Mouse (Mus musculus): ENCODE data around the gene Elovl1. TPM values are rescaled to one million over a fixed set of nuclear protein-coding genes. Genes with fewer than 3 reads are reported as not detected.

Gene Elovl1
- polyA plus RNA-seq, 1 experiment from 2014 or later: 208 TPM

- no peak overlapping the region for H3K4me3 ChIP-seq (ENCODE audit: inconsistent target)
- H3K27ac ChIP-seq: no peak overlapping the region
- peaks cover 85% of the 10 kb centered on the region for H3K36me3 ChIP-seq (ENCODE audit: inconsistent target)
- 86% methylated on average over 2 of the region's 2 CpGs for WGBS (ENCODE audit: missing documents)
- H3K79me2 ChIP-seq (ENCODE audit: inconsistent target): peaks cover 5% of the 10 kb centered on the region
Measured at GRCm38 (mm10) chr4:118415779-118416178, 12.1 kb upstream of the Elovl1 start.

GRCm38 (mm10) chr4:118416329-118416728, 11.6 kb upstream of the Elovl1 start:
- WGBS (ENCODE audit: missing documents): 93% methylated on average over 5 of the region's 5 CpGs
- no peak overlapping the region for H3K27ac ChIP-seq
- no peak overlapping the region for H3K4me3 ChIP-seq (ENCODE audit: inconsistent target)
- no peaks in the 10 kb centered on the region for H3K79me2 ChIP-seq (ENCODE audit: inconsistent target)
- H3K36me3 ChIP-seq (ENCODE audit: inconsistent target): peaks cover 86% of the 10 kb centered on the region

- Histone ChIP-seq H3K27ac (no peak overlapping the region), H3K36me3 (ENCODE audit: inconsistent target) (peaks cover 86% of the 10 kb centered on the region), H3K79me2 (ENCODE audit: inconsistent target) (no peaks in the 10 kb centered on the region), H3K4me3 (ENCODE audit: inconsistent target) (no peak overlapping the region)
- 57% methylated on average over 13 of the region's 13 CpGs for WGBS (ENCODE audit: missing documents)
Measured at GRCm38 (mm10) chr4:118417112-118417797, 10.6 kb upstream of the Elovl1 start.

GRCm38 (mm10) chr4:118421384-118421783, 6.5 kb upstream of the Elovl1 start:
- WGBS (ENCODE audit: missing documents): 83% methylated on average over 1 of the region's 3 CpGs
- no peaks in the 10 kb centered on the region for H3K79me2 ChIP-seq (ENCODE audit: inconsistent target)
- no peak overlapping the region for H3K4me3 ChIP-seq (ENCODE audit: inconsistent target)
- H3K36me3 ChIP-seq (ENCODE audit: inconsistent target): peaks cover 56% of the 10 kb centered on the region
- H3K27ac ChIP-seq: no peak overlapping the region

- peaks cover 38% of the 10 kb centered on the region for H3K36me3 ChIP-seq (ENCODE audit: inconsistent target)
- WGBS (ENCODE audit: missing documents): 100% methylated on average over 4 of the region's 4 CpGs
- H3K79me2 ChIP-seq (ENCODE audit: inconsistent target): peaks cover 17% of the 10 kb centered on the region
- no peak overlapping the region for H3K27ac ChIP-seq
- H3K4me3 ChIP-seq (ENCODE audit: inconsistent target): no peak overlapping the region
Measured at GRCm38 (mm10) chr4:118424541-118425160, 3.2 kb upstream of the Elovl1 start.

GRCm38 (mm10) chr4:118425374-118425773, 2.5 kb upstream of the Elovl1 start:
- H3K27ac ChIP-seq: no peak overlapping the region
- H3K79me2 ChIP-seq (ENCODE audit: inconsistent target): peaks cover 24% of the 10 kb centered on the region
- no peak overlapping the region for H3K4me3 ChIP-seq (ENCODE audit: inconsistent target)
- WGBS (ENCODE audit: missing documents): 93% methylated on average over 1 of the region's 1 CpGs
- H3K36me3 ChIP-seq (ENCODE audit: inconsistent target): peaks cover 34% of the 10 kb centered on the region

GRCm38 (mm10) chr4:118427415-118427767, 502 bp upstream of the Elovl1 start:
- Histone ChIP-seq H3K36me3 (ENCODE audit: inconsistent target) (peaks cover 36% of the 10 kb centered on the region), H3K27ac (peak overlapping the region; percentile 68), H3K79me2 (ENCODE audit: inconsistent target) (peaks cover 37% of the 10 kb centered on the region), H3K4me3 (ENCODE audit: inconsistent target) (peak overlapping the region; percentile 49)
- 11% methylated on average over 5 of the region's 5 CpGs for WGBS (ENCODE audit: missing documents)

- 35% methylated on average over 15 of the region's 15 CpGs for WGBS (ENCODE audit: missing documents)
- H3K36me3 ChIP-seq (ENCODE audit: inconsistent target): peaks cover 38% of the 10 kb centered on the region
- H3K27ac ChIP-seq: peak overlapping the region; percentile 90
- peaks cover 37% of the 10 kb centered on the region for H3K79me2 ChIP-seq (ENCODE audit: inconsistent target)
- H3K4me3 ChIP-seq (ENCODE audit: inconsistent target): peak overlapping the region; percentile 89
Measured at GRCm38 (mm10) chr4:118428531-118429214, 780 bp downstream of the Elovl1 start.

- Histone ChIP-seq H3K36me3 (ENCODE audit: inconsistent target) (peaks cover 31% of the 10 kb centered on the region), H3K27ac (peak overlapping the region; percentile 90), H3K4me3 (ENCODE audit: inconsistent target) (peak overlapping the region; percentile 89), H3K79me2 (ENCODE audit: inconsistent target) (peaks cover 37% of the 10 kb centered on the region)
- 59% methylated on average over 7 of the region's 7 CpGs for WGBS (ENCODE audit: missing documents)
Measured at GRCm38 (mm10) chr4:118429215-118429895, 1.5 kb downstream of the Elovl1 start.

- peaks cover 57% of the 10 kb centered on the region for H3K79me2 ChIP-seq (ENCODE audit: inconsistent target)
- H3K4me3 ChIP-seq (ENCODE audit: inconsistent target): no peak overlapping the region
- WGBS (ENCODE audit: missing documents): 94% methylated on average over 8 of the region's 8 CpGs
- peaks cover 31% of the 10 kb centered on the region for H3K36me3 ChIP-seq (ENCODE audit: inconsistent target)
- H3K27ac ChIP-seq: no peak overlapping the region
Measured at GRCm38 (mm10) chr4:118432332-118432731, 4.4 kb downstream of the Elovl1 start.

GRCm38 (mm10) chr4:118436820-118437603, 9.1 kb downstream of the Elovl1 start, which contains the start of gene Cdc20:
Gene Cdc20 (minus strand): TSS chr4:118437352.
- Histone ChIP-seq H3K27ac (peak within 1 kb of the TSS; percentile 56), H3K79me2 (ENCODE audit: inconsistent target) (peaks cover 20% of the 10 kb centered on the region), H3K4me3 (ENCODE audit: inconsistent target) (peak within 1 kb of the TSS; percentile 45), H3K36me3 (ENCODE audit: inconsistent target) (peaks cover 11% of the 10 kb centered on the region)
- WGBS (ENCODE audit: missing documents): under 1% methylated on average over 62 of the region's 67 CpGs

GRCm38 (mm10) chr4:118437829-118438253, 9.9 kb downstream of the Elovl1 start:
- H3K79me2 ChIP-seq (ENCODE audit: inconsistent target): peaks cover 20% of the 10 kb centered on the region
- whole genome bisulfite sequencing (ENCODE audit: missing documents): 20% methylated on average over 11 of the region's 12 CpGs
- peak overlapping the region; percentile 56 for H3K27ac ChIP-seq
- H3K36me3 ChIP-seq (ENCODE audit: inconsistent target): peaks cover 2% of the 10 kb centered on the region
- peak overlapping the region; percentile 45 for H3K4me3 ChIP-seq (ENCODE audit: inconsistent target)

- H3K36me3 ChIP-seq (ENCODE audit: inconsistent target): no peaks in the 10 kb centered on the region
- WGBS (ENCODE audit: missing documents): 92% methylated on average over 10 of the region's 10 CpGs
- no peak overlapping the region for H3K27ac ChIP-seq
Measured at GRCm38 (mm10) chr4:118445088-118445487, 17.2 kb downstream of the Elovl1 start.

More at GRCm38 (mm10) chr4:118445088-118445487, 17.2 kb downstream of the Elovl1 start:
- H3K4me3 ChIP-seq (ENCODE audit: inconsistent target): no peak overlapping the region
- H3K79me2 ChIP-seq (ENCODE audit: inconsistent target): no peaks in the 10 kb centered on the region
